Mouse (Mus musculus): Measurements from ENCODE around the gene Kalrn. TPM values are rescaled to one million over a fixed set of nuclear protein-coding genes. Genes with fewer than 3 reads are reported as not detected.

The Kalrn gene
- total RNA-seq, 2 experiments from 2014 or later: 20.9 to 21.2 TPM

DNA sequence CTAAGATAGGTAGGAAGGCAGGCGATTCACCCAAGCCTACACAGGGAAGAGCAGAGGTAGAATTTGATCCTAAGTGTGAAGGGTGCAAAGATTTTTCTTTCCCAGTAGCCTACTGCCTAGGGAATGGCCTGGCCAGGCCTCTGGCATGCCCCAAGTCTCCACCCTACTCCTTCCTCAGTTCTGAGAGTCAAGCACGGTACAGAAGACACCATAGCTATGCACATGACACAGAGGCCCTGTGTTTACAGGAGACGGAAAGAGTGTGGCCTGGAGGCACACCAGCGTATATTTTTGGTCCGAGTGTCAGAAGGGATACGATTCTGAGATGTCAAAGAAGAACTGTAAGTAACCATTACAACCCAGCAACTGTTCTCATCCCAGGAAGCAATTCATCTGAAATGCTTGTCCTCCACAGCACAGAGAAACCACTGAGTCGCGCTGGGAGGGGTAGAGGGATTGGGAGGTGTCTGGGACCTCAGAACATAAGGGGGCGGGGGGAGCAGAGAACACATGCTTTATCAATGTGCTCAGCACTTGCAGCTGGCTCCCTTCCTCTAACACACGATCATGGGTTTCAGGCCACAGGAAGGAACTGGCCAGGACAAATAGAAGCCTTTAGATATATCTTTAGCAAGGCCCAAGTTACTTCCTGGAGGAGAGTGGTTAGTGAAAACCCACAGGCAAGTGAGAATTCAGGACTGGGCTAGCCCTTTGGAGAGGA, 536.8 kb downstream of the Kalrn start:
- DNase-seq: no peak

DNA sequence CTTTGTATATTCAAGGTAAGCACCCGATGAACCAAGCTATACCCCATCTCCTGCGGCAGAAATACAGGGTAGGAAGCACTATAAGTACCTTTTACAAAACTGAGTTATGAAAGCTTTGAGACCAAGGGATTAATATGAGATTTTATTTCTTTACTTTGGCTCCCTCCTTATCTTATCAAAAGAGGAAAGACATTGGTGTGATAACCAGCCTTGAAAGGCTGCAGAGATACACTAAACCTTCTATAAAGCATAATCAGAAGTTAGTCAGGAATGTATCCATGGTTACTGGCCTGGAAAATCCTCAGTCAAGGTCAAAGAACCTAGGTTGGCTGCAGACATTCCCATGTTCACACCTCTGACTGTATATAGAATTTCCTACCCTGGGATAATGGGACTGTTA, 537.6 kb downstream of the Kalrn start:
- no peak for DNase-seq

DNA sequence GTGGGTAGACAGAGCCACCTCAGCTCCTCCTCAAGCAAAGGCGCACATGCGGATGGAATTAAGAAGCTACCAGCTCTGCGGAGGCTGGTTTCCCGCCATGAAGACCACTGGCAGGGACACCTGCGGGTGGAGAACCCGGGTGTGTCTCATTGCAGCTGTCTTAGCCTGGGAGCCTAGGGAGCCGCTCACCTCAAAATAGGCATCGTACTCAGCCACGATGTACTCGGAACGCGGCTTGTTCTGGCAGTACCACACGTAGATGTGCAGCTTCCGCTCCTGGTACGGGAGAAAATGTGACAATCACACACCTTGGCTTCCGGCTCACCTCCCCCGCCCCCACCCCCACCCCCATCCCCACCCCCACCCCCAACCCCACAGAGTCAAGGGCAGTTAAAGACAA, 539.1 kb downstream of the Kalrn start:
- no peak for DNase-seq

DNA sequence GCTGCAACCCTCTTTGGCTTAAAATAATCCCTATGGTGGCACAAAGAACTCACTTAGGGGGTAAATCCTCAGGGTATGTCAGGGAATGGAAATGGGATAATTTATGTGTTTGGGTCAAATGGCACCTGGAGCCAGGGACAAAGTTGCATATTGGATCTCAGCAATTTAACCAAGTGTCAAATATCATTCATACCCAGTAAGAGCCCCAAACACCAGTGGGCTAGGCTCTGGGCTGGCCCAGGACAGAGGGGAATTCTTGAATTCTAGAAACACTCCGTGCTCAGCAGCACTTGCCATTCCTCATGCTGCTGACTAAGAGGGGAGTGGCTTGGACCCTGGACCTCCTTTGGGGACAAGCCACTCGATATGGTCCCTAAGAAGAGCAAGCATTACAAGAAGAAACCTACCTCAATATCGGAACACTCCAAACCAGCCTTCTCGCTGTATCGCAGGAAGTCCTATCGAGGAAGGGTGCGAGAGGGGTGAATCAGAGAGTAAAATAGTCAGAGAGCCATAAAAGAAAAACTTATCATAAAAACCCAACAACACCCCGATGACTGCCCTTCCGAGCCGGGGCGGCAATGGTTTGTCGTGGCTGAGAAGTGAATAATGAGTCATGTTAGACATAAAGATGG, 541.2 kb downstream of the Kalrn start:
- DNase-seq: no peak

DNA sequence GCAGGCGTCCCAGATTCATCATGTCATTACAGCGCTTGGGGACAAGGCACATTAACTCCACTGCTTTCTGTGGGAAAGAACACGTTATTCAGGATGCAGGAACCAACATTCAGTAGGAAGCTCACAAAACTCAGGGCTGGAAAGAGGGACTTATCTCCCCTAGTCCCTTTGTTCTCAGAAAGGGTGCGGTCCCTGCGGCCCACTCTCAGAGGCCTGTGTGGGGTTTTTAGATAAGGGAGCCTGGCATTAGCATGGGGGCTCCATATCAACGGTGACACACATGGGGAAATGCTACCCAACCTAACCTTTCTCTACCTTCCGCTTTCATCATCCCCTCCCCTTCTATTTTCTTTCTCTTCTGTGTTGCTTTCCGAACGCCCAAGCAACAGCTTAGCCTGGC, 541.8 kb downstream of the Kalrn start:
- DNase-seq: peak in 1 of 2 experiments; percentile 10

DNA sequence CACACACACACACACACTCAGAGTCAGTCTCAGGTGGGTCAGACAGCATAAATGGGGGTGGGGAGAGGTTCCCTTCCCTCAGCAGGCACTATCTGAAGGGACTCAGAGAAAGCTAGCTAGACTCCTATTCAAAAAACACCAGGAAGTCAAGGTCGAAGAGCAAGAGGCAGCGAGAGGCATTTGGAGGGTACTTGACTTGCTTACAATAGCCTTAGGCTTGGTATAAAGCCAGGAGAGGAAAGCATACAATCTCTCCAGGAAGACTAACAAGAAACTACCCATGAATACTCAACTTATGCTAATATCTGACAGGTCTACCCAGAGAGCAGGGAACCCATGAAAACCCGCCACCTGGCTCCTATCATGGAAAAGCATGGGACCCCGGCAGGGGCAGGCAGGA, 543.0 kb downstream of the Kalrn start:
- DNase-seq: no peak

DNA sequence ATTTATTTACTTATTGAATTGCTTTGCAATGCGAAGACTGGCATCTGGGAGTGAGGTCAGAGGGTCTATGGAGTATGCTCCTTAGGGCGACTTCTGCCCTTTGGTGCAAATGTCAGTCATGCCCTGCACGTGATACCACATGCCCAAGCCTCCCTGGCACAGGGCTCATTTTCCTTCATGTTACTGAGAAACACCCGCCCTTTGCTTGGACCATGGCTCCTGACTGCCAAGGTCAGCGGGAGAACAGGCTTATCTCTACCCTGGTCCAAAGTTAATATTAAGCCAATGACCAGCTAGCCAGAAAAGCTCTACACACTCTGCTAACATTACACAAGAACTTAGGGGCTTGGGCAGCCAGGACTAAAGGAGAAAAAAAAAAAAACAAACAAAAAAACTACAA, 543.5 kb downstream of the Kalrn start:
- peak; percentile 64 to 67 for DNase-seq

DNA sequence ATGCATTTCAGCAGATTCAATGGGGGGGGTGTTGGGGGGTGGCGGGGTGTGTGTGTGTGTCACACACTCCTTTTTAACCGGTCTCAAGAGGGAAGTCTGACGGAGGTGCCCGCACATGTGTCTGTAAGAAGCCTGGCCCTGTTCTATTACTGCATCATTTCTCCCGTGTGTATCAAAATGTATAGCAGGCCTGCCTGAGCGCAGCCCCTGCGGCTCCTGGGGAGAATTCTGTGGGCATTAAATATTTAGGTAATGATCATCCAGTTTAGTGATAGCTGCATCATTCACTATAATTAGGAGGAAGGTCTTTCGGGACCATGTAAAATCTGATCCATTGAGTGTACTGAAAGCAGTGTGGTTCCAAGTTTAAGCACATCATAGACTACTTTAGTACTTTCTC, 556.1 kb downstream of the Kalrn start:
- no peak for DNase-seq

DNA sequence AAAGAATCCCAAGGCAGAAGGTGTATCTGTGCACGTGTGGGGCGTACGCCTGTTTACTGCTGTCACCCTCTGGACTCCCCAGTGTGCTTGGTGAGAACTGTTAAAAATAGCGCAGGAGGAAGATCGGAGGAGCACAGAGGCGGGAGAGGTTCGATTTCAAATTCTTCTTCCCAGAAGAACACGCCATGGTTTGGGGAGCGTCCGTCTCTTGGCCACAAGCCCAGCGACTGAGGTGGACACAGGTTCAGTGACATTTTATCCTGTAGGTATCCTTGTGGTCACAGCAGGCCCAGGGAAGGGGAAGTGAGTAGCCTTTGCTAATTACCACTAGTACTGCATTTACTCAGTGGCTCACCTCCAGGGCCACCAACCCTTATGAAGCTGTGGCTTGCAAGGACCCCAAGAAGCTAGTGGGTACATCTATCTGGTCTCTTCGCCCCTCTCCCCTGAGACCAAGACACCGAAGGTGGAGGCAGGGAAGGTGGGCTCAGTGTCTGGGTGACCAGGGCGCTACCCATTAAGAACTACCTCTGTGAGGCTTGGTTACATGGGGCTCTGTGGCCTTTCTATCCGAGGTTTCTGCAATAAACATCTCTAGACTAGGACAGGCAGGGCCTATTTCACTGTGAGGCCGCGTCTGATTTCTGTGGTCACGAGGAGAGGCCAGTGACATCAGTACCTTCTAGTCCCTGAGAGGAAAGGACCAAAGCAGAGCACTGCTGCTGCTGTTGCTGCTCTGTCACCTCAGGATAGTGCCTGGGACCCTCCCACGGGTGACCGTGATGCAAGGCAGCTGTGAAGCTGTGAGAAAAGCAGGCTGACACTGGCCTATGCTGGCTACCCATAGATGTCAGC, 561.1 kb downstream of the Kalrn start:
- no peak for DNase-seq

DNA sequence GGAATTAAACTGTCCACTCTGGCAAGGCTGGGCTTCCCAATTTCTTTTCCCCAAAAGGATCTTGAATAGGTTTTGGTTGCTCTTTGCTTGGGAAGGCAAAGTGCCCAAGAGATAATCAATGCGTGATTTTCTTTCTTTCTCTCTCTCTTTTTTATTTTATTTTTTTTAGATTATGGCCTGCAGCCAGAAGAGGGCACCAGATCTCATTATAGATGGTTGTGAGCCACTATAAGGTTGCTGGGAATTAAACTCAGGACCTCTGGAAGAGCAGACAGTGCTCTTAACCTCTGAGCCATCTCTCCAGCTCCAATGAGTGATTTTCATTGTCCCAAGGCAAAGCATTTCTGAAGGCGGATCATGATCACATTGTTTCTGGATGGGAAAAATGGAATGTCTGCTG, 563.8 kb downstream of the Kalrn start:
- no peak for DNase-seq

DNA sequence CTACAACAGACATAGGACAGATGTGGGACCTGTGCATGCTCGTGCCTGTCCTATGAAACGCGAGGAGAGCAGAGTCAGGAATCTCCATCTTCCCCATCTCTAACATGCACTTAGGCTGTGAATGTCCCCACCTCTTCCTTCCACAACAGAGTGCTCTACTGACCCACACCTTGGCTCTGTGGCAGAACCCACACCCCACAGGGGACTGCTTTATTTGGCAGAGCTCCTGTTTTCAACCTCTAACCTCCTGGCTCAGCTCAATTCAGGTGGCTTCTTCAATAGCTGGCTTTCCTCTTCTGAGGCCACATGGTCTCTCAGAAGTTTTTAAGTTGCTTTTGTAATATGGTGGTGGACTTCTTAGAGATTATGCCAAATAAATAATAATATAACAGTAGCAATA, 567.3 kb downstream of the Kalrn start:
- no peak for DNase-seq

DNA sequence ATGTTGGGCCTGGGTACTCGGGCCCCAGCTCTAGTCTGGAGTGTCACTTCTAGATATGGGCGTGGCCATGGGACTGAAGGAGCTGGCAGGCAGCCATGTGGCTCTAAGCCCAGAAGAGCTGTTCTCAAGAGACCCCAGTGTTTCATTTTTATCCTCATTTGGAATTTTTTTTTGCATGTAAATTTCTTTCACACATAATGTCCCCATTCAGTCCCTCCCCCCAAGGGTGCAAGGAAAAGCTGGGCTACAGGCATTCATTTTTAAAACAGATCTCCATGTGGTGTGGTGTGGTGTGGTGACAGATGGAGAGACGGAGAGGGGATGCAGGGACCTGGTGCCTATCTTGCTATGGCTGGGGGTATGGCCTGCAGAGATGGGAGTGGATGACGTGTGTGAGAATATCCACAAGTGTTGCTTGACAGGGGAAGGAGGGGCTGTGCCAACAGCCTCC, 569.2 kb downstream of the Kalrn start:
- DNase-seq: peak; percentile 37 to 45

DNA sequence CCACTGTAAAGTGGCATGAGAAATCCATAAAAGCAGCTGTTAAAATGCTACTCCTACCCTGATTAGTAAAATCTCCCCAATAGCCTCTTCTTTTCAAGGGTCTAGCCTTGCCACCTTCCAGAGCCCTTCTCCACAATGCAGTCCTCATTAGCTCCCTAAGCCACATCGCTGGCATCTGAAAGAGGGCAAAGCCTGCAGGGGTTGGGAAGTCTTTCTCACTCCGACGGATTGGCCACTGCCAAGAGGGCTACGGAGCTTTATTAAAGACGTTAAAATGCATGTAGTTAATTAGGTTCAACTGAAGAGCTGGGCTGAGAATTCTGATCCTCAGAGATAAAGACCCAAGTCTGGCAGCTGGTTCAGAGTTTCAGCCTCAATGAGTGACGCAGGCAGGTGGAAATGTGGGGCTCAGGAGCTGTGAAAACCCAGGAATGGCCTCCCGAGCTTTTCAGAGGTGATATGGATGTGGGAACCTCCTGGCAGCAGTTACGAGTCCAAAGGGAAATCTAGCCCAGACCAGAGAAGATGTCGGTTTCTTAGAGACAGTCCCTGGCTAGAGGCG, 569.7 kb downstream of the Kalrn start:
- no peak for DNase-seq

DNA sequence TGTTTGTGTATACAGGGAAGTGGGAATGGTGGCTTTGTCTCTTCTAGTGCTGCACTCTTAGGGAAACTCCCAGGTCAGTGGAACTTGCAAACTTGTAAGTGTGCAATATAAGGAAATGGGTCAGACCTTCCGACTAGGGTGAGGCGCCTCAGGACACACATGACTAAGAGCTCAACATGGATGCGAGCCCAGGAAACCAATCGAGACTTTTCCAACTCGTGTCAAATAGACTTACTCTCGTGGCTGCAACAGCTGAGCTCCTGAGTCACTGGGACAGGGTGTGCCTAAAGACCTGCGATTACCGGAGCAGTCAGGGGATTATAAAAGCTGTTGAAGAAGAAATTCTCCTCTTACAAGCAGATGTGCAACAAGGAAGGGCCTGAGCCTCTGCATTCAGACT, 572.6 kb downstream of the Kalrn start:
- DNase-seq: peak; percentile 42 to 56

DNA sequence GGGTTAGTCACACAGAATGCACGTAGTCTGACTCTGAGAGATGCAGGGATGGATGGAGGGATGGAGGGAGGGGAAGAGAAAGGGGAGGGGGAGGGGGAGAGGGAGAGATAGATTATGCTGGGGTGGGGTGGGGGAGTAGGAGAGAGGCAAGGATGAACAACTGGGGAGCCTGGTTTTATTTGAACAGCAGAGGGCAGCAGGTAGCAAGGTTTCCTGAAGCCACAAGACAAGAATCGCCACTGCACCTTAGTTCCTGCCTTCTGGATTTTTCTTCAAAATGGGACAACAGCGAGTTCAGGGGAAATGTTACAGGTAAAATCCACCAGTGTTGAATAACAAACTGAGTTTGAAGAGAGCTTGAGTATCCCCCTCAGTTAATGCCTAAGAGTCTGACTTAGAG, 573.9 kb downstream of the Kalrn start:
- peak; percentile 34 to 76 for DNase-seq

DNA sequence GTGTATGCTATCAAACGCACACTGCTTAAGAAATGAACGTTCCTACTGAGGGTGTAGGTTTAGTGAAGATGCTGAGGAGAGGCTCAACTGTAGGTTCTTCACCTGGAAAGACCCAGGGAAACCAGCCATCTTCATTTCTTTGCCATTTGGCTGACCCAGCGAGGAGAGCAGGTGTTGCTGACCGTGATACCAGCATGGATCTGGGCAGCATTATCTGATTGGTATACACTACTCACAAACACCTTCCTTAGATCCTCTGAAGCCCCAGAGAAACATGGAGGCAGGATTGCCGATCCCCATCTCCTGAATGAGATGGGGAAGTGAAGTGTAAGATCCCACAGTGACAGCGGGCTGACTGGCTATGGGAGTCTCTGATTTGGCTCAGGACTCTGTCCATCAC, 575.3 kb downstream of the Kalrn start:
- DNase-seq: no peak

DNA sequence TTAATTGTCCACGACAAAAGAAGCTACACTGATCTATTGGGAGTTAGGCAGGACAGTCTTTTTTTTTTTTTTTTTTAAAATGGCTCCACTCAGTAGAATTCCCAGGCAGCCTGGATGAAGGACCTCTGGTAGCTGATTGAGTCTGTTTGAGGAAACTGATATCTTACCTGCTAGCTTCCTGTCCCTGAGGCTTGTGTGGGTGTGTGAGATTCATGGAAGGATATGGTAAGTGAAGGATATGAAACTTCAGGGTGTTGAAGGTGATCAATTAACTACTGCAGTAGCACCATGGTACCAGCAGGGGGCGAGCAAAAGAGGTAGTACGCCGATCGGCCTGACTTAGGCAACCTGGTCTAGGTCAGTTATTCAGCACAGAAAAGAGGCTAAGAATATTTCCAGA, 577.3 kb downstream of the Kalrn start:
- peak; percentile 37 to 76 for DNase-seq

DNA sequence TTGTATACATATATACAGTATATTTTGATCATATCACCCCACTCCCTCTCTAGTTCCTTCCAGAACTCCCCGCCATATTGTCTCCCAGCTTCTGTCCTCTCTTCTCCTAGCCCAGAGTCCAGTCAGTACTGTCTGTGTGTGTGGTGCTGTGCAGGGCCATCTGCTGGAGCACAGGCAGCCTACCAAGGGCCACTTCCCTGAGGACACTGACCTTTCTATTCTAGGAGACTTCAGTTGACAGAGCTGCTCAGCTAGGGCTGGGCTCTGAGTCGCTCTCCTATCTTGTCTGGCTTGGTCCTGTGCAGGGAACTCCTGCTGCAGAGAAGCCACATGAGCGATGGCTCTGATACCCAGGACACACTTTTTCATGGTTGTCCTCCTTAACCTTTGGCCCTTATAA, 577.8 kb downstream of the Kalrn start:
- peak in 1 of 2 experiments; percentile 56 for DNase-seq

DNA sequence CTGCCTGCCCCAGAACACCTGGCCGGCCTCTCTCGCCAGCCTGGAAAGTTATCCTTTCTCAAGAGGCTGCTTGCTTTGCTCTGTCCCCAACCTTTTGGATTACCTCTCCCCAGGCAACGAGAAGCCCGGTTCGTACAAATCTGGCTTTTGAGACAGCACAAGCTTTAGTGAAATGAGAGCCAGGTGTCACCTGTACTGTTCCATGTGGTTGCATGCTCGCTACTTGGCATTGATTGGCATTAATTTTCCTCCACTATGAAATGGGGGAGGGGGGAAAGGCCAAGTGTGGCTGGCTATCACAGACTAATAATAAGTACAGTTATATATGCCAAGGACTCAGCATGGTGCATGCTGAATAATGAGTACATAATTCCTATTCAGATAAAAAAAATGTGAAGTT, 579.0 kb downstream of the Kalrn start:
- DNase-seq: no peak

DNA sequence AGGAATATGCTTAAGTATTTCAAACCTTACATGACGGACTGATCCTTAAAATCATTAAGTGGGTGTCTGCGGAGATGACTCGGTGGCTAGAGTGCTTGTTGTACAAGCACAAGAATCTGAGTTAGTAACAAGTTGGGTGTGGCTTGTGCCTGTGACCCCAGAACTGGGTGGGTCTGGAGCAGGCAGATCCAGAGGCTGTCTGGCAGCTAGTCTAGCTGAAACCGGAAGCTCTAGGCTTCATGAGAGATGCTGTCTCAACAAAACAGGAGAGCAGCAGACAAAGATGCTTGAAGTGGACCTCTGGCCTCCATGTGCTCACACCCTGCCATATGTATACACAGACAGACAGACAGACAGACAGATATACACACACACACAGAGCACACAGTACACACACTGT, 582.6 kb downstream of the Kalrn start:
- DNase-seq: no peak

DNA sequence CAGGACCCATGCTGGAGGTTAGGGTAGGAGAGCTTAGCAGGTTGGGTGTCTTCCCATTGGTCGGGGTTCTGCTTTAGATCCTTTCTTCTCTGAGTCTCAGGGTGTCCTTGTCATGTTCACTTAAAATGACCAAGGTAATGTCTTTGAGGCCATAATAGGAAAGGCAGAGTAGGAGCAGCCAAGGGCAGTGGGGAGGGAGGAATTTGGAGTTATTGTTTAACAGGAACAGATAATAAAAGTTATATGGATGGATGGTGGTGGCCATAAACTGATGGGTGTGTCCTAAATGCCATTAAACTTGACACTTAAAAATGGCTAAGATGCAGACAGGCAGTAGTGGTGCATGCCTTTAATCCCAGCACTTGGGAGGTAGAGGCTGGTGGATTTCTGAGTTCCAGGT, 584.2 kb downstream of the Kalrn start:
- DNase-seq: no peak

DNA sequence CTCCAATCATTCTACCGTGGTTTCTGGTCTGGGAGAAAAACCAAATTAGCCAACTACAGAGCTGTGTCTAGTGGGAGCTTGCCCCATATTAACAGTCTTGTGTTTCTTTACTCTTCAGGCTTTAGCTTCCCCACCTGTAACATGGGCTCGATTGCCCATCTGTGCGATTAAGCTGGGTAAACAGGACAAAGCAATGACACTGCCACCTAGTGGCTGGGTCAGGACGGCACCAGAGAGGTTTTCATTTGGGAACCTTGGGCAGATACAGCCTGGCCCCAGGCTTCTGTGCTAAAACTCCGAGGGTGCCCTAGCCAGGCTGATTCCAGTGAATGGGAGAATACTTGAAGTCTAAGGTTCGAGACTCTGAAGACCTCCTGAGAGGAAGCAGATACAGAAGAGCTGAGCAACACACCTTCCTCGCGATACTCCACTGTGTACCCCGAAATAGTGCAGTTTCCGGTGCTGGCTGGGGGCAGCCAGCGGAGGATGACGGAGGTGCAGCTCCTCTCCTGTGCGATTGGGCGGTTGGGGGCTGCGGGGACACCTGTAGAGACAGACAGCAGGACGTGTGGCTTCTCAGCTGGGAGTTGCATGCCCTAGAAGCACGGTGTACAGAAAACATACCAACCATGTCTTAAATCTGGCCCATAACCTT, 584.8 kb downstream of the Kalrn start:
- peak; percentile 27 to 76 for DNase-seq
